Mouse (Mus musculus): ENCODE measurements around the gene Vps37b.

DNA sequence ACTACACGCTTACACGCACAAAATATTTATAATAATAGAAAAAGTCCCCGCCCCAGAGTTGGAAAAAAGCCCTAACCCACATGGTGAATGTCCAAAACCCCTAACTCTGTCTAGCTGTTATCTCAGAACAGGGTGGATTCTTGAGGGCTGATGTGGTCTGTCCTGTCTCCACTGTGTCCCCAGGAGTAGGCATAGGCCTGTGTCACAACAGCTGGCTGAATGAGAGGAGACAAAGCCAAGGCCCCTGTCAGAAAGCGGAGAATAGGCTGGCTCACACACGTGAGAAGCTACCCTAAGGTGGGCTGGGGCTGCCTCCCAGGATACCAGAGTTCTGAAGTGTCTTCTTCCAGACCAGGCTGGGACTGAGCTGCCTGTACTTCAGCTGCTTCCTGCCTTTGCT, 53.9 kb downstream of the Vps37b start:
- TF ChIP-seq CTCF (IDR thresholded peaks at IDR 0.05; ENCODE audit: control insufficient read depth, insufficient read depth, insufficient read length) (no peak), MYOD1 (IDR thresholded peaks at IDR 0.05; ENCODE audit: control insufficient read depth, insufficient read length, low read depth) (peak; percentile 32), USF1 (IDR thresholded peaks at IDR 0.05; ENCODE audit: low read depth) (no peak)

Data from C2C12 (cell line).